Mouse (Mus musculus): ENCODE measurements around the gene Foxs1.

GRCm38 (mm10) chr2:152899011-152899410, 34.0 kb downstream of the Foxs1 start:
- TF ChIP-seq CTCF (IDR thresholded peaks at IDR 0.05; ENCODE audit: extremely low read depth, insufficient read length, insufficient replicate concordance, low read depth, low read length) (no peak), POLR2A (IDR thresholded peaks at IDR 0.05; ENCODE audit: low read depth, low read length) (no peak)

All from small intestine, adult 2 months (tissue).